Mouse (Mus musculus): Measurements from ENCODE around the gene Slc39a11.

GRCm38 (mm10) chr11:113600526-113601245 lies 49.2 kb downstream of the Slc39a11 start:
- TF ChIP-seq CHD1 (IDR thresholded peaks at IDR 0.05; ENCODE audit: low read depth, low read length) (no peak), TCF12 (IDR thresholded peaks at IDR 0.05; ENCODE audit: low read depth, low read length) (no peak), POLR2A (IDR thresholded peaks at IDR 0.05; ENCODE audit: low read depth, low read length) (no peak), USF1 (IDR thresholded peaks at IDR 0.05; ENCODE audit: low read depth, low read length) (no peak), E2F4 (IDR thresholded peaks at IDR 0.05; ENCODE audit: insufficient replicate concordance, low read depth, low read length) (no peak), MAFK (IDR thresholded peaks at IDR 0.05; ENCODE audit: insufficient replicate concordance, low read length) (no peak), HCFC1 (IDR thresholded peaks at IDR 0.05; ENCODE audit: low read depth, low read length) (no peak), NELFE (IDR thresholded peaks at IDR 0.05; ENCODE audit: low read depth, low read length) (no peak), CTCF (conservative IDR thresholded peaks at IDR 0.05 in 1 of 2, IDR thresholded peaks at IDR 0.05 in 1 of 2; ENCODE audit: low read depth in 2 of 2, low read length in 2 of 2) (no peak), RAD21 (IDR thresholded peaks at IDR 0.05; ENCODE audit: low read depth, low read length) (no peak), UBTF (IDR thresholded peaks at IDR 0.05; ENCODE audit: low read depth, low read length) (no peak), EP300 (IDR thresholded peaks at IDR 0.05; ENCODE audit: low read length) (no peak)

Measured in CH12.LX (cell line).